Mouse (Mus musculus) ES-Bruce4 (cell line): ENCODE measurements around the gene Acot9.

Experiments
- CTCF ChIP-seq: IDR thresholded peaks from one replicate; pipeline ENCODE4 v1.8.1; 2011; ENCODE audit warnings: low read depth, low read length
- POLR2A ChIP-seq: IDR thresholded peaks from one replicate; pipeline ENCODE4 v1.8.1; 2011; ENCODE audit warnings: low read length; ENCODE audit not compliant: insufficient read depth

GRCm38 (mm10) chrX:155262915-155263252, 641 bp downstream of the Acot9 start:
- no peak for TF ChIP-seq POLR2A
- TF ChIP-seq CTCF: no peak
